Mouse (Mus musculus): ENCODE results near the gene Zmym4.

Zmym4 gene

DNA sequence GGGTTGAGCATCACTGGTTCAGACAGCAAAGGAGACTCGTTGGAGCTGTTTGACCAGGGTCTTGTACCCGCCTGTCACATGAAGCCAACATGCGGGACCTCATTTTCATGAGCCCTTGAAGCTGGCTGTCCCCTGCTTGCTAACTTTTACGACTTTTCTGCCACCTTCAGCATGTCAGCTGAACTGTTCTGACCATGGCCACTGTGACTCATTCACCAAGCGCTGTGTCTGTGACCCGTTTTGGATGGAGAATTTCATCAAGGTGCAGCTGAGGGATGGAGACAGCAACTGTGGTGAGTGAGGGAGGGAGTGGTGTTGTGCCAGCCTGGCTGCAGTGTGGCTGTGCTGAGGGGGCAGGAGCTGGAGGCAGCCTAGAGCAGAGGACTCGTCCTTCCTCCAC, 121.0 kb downstream of the Zmym4 start:
- H3K4me1 ChIP-seq (replicated peaks; ENCODE audit: low read depth, low read length): peaks cover 37% of the 10 kb centered on the region
- H3K36me3 ChIP-seq (ENCODE audit: insufficient read depth, low read length): 0 out of 2 replicates have a peak, but pooled peaks cover 6% of the 10 kb centered on the region
- TF ChIP-seq POU5F1 (IDR thresholded peaks at IDR 0.05; ENCODE audit: borderline replicate concordance, low read length): no peak
- no peak for TF ChIP-seq CTCF (conservative IDR thresholded peaks at IDR 0.05; ENCODE audit: low read length)
- TF ChIP-seq NANOG (IDR thresholded peaks at IDR 0.05; ENCODE audit: borderline replicate concordance, low read length): no peak
- H3K4me3 ChIP-seq (replicated peaks; ENCODE audit: low read length): no peak overlapping the region; the same call in 1 of the 2 replicates
- no peaks in the 10 kb centered on the region for H3K27me3 ChIP-seq (ENCODE audit: insufficient read depth, low read length)
- no peaks in the 10 kb centered on the region for H3K9me3 ChIP-seq (ENCODE audit: low read length)

DNA sequence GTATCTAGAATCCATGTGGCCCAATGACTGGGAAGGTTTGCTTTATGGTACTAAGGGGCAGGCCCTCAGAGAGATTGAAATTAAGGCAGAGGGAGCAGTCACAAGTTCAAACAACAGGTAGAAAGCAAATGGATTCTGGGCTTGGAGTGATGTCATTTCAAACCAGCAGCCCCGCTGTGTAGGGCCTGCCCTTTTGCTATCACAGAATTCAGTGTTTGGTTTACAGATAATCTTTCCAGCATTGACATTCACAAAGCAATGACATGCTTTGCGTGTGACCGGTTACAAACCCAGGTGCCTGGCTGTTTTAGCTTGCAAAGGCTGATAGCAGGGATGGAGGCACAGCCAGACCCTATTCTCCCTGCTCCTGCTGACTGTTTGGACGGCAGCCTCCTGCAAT, 122.3 kb downstream of the Zmym4 start:
- no peak for TF ChIP-seq POU5F1 (IDR thresholded peaks at IDR 0.05; ENCODE audit: borderline replicate concordance, low read length)
- Histone ChIP-seq H3K27me3 (ENCODE audit: insufficient read depth, low read length) (no peaks in the 10 kb centered on the region), H3K4me1 (replicated peaks; ENCODE audit: low read depth, low read length) (peaks cover 50% of the 10 kb centered on the region), H3K36me3 (ENCODE audit: insufficient read depth, low read length) (no peaks in the 10 kb centered on the region), H3K4me3 (replicated peaks; ENCODE audit: low read length) (no peak overlapping the region), H3K9me3 (ENCODE audit: low read length) (no peaks in the 10 kb centered on the region)

DNA sequence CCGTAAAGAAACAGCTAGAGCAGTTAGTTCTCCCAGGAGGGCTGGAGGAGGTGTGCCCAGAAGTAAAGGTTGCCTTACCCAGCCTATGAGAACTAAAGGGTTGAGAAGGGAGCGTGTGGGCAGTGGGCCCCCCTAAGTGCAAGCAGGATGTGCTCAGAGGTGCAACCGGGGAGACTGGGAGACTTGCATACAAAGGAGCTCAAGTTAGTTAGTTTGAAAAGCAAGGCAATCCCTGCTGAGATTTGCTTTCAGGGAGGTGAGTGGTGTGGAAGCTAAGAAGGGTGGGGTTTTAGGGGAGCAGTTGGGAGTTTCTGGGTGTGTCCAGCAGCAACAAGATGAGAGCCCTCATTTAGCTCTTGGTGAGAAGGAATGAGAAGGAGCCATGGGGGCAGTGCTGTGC, 125.0 kb downstream of the Zmym4 start:
- H3K4me3 ChIP-seq (replicated peaks; ENCODE audit: low read length): peak overlapping the region; percentile 37
- no peaks in the 10 kb centered on the region for H3K27me3 ChIP-seq (ENCODE audit: insufficient read depth, low read length)
- TF ChIP-seq POU5F1 (IDR thresholded peaks at IDR 0.05; ENCODE audit: borderline replicate concordance, low read length): no peak
- TF ChIP-seq CTCF (conservative IDR thresholded peaks at IDR 0.05; ENCODE audit: low read length): no peak
- peak; percentile 44; the same call in 1 of the 2 replicates for TF ChIP-seq NANOG (IDR thresholded peaks at IDR 0.05; ENCODE audit: borderline replicate concordance, low read length)
- no peaks in the 10 kb centered on the region for H3K9me3 ChIP-seq (ENCODE audit: low read length)
- peaks cover 77% of the 10 kb centered on the region for H3K4me1 ChIP-seq (replicated peaks; ENCODE audit: low read depth, low read length)
- H3K36me3 ChIP-seq (ENCODE audit: insufficient read depth, low read length): no peaks in the 10 kb centered on the region

DNA sequence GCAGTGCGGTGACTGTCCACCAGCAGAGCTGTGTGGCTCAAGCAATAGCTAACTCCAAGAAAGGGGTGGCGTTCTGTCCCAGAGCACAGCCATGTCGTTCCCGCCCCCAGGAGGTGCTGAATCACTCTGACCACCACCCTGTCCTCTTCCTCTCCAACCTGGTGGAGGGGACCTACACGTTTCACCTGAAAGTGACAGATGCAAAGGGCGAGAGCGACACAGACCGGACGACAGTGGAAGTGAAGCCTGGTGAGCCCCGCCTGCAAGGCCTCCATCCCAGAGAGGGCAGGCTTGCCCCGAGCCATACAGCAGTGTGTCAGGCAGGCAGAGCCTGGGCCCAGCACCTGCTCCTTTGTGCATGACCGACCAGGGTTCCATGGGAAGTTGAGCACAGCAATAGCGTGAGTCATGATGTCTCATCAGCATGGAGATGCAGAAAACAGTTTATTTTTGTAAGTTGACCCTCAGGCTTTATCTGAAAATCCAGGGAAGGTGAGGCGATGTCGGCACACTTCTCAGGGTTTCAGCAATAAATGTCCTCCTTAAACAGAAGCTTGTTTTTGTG, 126.9 kb downstream of the Zmym4 start:
- Histone ChIP-seq H3K27me3 (ENCODE audit: insufficient read depth, low read length) (no peaks in the 10 kb centered on the region), H3K4me3 (replicated peaks; ENCODE audit: low read length) (peak overlapping the region; percentile 63), H3K9me3 (ENCODE audit: low read length) (no peaks in the 10 kb centered on the region), H3K36me3 (ENCODE audit: insufficient read depth, low read length) (no peaks in the 10 kb centered on the region), H3K4me1 (replicated peaks; ENCODE audit: low read depth, low read length) (peaks cover 83% of the 10 kb centered on the region)
- no peak for TF ChIP-seq NANOG (IDR thresholded peaks at IDR 0.05; ENCODE audit: borderline replicate concordance, low read length)
- no peak for TF ChIP-seq POU5F1 (IDR thresholded peaks at IDR 0.05; ENCODE audit: borderline replicate concordance, low read length)
- peak; percentile 18; the same call in 1 of the 2 replicates for TF ChIP-seq CTCF (conservative IDR thresholded peaks at IDR 0.05; ENCODE audit: low read length)

DNA sequence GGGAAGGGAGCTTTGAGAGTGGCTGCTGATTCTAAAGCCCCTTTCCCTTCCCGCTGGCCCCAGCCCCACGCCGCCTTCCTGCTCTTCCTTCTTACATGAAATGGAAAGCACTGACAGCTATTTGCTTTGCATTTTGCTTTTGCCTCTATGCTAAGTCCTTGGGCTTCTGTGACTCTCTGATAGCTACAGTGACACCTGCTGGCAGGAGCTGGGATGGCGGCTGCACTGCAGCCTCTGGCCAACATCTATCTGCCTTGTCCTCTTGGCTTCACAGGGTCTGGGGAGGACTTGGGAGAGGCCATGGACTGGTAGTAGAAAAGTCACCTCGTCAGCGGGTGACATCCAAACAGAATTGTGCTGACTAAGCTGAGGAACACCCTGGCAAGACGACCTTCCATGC, 128.1 kb downstream of the Zmym4 start:
- Histone ChIP-seq H3K4me1 (replicated peaks; ENCODE audit: low read depth, low read length) (peaks cover 92% of the 10 kb centered on the region), H3K4me3 (replicated peaks; ENCODE audit: low read length) (no peak overlapping the region), H3K27me3 (ENCODE audit: insufficient read depth, low read length) (no peaks in the 10 kb centered on the region), H3K36me3 (ENCODE audit: insufficient read depth, low read length) (no peaks in the 10 kb centered on the region), H3K9me3 (ENCODE audit: low read length) (no peaks in the 10 kb centered on the region)
- peak; percentile 96 for TF ChIP-seq CTCF (conservative IDR thresholded peaks at IDR 0.05; ENCODE audit: low read length)
- TF ChIP-seq NANOG (IDR thresholded peaks at IDR 0.05; ENCODE audit: borderline replicate concordance, low read length): no peak

DNA sequence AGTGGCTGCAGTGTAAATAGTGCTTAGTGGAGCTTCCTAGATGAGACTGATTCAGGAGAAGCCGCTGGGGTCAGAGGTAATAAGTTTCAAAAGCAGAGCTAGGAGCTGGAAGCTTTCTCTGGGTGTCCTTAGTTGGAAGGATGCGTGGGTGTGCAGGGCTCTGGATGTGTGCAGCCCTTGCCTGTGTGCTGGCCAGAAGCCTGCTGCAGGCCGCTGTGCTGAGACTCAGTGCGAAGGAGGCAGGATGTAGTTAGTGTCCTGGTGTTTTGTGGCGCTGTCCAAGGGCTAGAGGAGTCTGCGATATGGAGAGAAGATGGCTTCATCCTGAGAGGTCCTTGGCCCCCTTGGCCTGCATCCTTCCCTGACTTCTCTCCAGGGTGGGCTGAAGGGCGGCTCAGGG, 129.1 kb downstream of the Zmym4 start:
- Histone ChIP-seq H3K9me3 (ENCODE audit: low read length) (no peaks in the 10 kb centered on the region), H3K27me3 (ENCODE audit: insufficient read depth, low read length) (no peaks in the 10 kb centered on the region), H3K4me3 (replicated peaks; ENCODE audit: low read length) (no peak overlapping the region), H3K36me3 (ENCODE audit: insufficient read depth, low read length) (no peaks in the 10 kb centered on the region), H3K4me1 (replicated peaks; ENCODE audit: low read depth, low read length) (peaks cover 91% of the 10 kb centered on the region)
- no peak for TF ChIP-seq NANOG (IDR thresholded peaks at IDR 0.05; ENCODE audit: borderline replicate concordance, low read length)
- TF ChIP-seq POU5F1 (IDR thresholded peaks at IDR 0.05; ENCODE audit: borderline replicate concordance, low read length): no peak
- TF ChIP-seq CTCF (conservative IDR thresholded peaks at IDR 0.05; ENCODE audit: low read length): no peak

DNA sequence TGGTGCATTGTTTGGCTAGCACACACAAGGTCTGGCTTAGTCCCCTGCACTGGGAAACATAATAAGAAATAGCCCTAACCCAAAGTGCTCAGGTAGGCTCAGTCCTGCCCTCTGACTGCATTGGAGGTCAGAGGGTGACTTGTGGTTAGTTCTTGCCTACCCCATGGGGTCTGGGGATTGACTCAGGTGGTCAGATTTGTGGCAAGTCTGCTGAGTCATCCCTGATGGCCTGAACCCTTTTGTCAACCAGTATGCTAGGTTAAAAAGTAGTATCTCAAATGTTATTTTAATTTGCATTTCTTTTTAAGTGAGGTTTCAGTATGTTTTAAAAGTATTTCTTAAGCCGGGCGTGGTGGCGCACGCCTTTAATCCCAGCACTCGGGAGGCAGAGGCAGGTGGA, 136.8 kb downstream of the Zmym4 start:
- Histone ChIP-seq H3K4me3 (replicated peaks; ENCODE audit: low read length) (no peak overlapping the region), H3K4me1 (replicated peaks; ENCODE audit: low read depth, low read length) (peaks cover 39% of the 10 kb centered on the region), H3K9me3 (ENCODE audit: low read length) (no peaks in the 10 kb centered on the region), H3K36me3 (ENCODE audit: insufficient read depth, low read length) (no peaks in the 10 kb centered on the region), H3K27me3 (ENCODE audit: insufficient read depth, low read length) (no peaks in the 10 kb centered on the region)
- no peak for TF ChIP-seq POU5F1 (IDR thresholded peaks at IDR 0.05; ENCODE audit: borderline replicate concordance, low read length)
- no peak for TF ChIP-seq NANOG (IDR thresholded peaks at IDR 0.05; ENCODE audit: borderline replicate concordance, low read length)
- no peak for TF ChIP-seq CTCF (conservative IDR thresholded peaks at IDR 0.05; ENCODE audit: low read length)

DNA sequence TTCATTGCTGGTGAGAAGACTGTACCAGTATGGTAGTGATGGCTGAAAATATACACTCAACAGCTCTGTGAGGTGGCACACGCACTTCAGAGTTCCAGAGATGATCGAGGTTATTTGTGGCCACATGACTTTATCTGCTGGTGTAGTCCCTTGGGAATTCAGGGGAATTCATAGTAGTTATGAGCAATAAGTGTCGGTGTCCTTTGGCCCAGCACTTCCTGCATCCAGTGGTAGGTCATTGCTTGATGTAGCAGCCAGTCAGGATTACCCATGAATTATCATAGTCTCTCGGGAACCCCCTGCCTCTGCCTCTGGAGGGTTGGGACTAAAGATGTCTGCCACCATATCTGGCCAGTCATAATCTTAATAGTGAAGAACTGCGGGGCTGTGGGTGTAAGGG, 144.0 kb downstream of the Zmym4 start:
- H3K27me3 ChIP-seq (ENCODE audit: insufficient read depth, low read length): no peaks in the 10 kb centered on the region
- H3K4me1 ChIP-seq (replicated peaks; ENCODE audit: low read depth, low read length): 0 out of 2 replicates have a peak, but pooled peaks cover 3% of the 10 kb centered on the region
- H3K9me3 ChIP-seq (ENCODE audit: low read length): no peaks in the 10 kb centered on the region
- no peaks in the 10 kb centered on the region for H3K36me3 ChIP-seq (ENCODE audit: insufficient read depth, low read length)
- TF ChIP-seq POU5F1 (IDR thresholded peaks at IDR 0.05; ENCODE audit: borderline replicate concordance, low read length) (no peak), CTCF (conservative IDR thresholded peaks at IDR 0.05; ENCODE audit: low read length) (no peak), NANOG (IDR thresholded peaks at IDR 0.05; ENCODE audit: borderline replicate concordance, low read length) (no peak)
- no peak overlapping the region for H3K4me3 ChIP-seq (replicated peaks; ENCODE audit: low read length)

All from E14TG2a.4 (cell line).